In genomic region chr19:31910423-31910822, GRCm38 (mm10) we compare ENCODE assay signal across 19 mouse cellular contexts. TPM values are rescaled to one million over a fixed set of nuclear protein-coding genes. Genes with fewer than 3 reads are reported as not detected.
DNase-seq lines count a peak whose midpoint lies in the region; ATAC-seq and TF ChIP-seq lines count a peak whose summit lies in the region.
"Had no signal": no experiment of that assay in that cellular context is flagged by ENCODE, and none has a peak within 500 bp of the region (broad histone marks: within the 10 kb centered on the region; RNA-seq: fewer than 3 reads in every experiment).

No protein-coding gene starts in this region.

- H3K9me3 ChIP-seq in lung, postnatal 0 days (ENCODE audit: low read length), result no peaks in the 10 kb centered on the region
- H3K9me3 ChIP-seq: forebrain, embryonic 15.5 days; hindbrain, embryonic 13.5 days; neural tube, embryonic 15.5 days had no signal

- no peak overlapping the region for H3K27ac ChIP-seq in lung, postnatal 0 days (ENCODE audit: low read length)
- H3K27ac ChIP-seq: forebrain, embryonic 15.5 days; hindbrain, embryonic 13.5 days; neural tube, embryonic 15.5 days had no signal

- no peak overlapping the region for H3K4me2 ChIP-seq in lung, postnatal 0 days (replicated peaks; ENCODE audit: low read depth, low read length)
- H3K4me2 ChIP-seq: forebrain, embryonic 15.5 days; hindbrain, embryonic 13.5 days; neural tube, embryonic 15.5 days had no signal

- intact Hi-C loops in heart, postnatal 14 days (cut with DNase I), result no loop called here

- H3K36me3 ChIP-seq in lung, postnatal 0 days (ENCODE audit: insufficient read depth, low read length), result no peaks in the 10 kb centered on the region
- H3K36me3 ChIP-seq: forebrain, embryonic 15.5 days; hindbrain, embryonic 13.5 days; neural tube, embryonic 15.5 days had no signal

- no peaks in the 10 kb centered on the region for H3K27me3 ChIP-seq in lung, postnatal 0 days (replicated peaks; ENCODE audit: insufficient read depth, low read length)
- H3K27me3 ChIP-seq: forebrain, embryonic 15.5 days; hindbrain, embryonic 13.5 days; neural tube, embryonic 15.5 days had no signal

- H3K4me1 ChIP-seq in lung, postnatal 0 days (ENCODE audit: insufficient read depth, low read depth, low read length), result no peaks in the 10 kb centered on the region
- H3K4me1 ChIP-seq: forebrain, embryonic 15.5 days; hindbrain, embryonic 13.5 days; neural tube, embryonic 15.5 days had no signal

- no peak overlapping the region for H3K9ac ChIP-seq in lung, postnatal 0 days (replicated peaks; ENCODE audit: low read depth)
- H3K9ac ChIP-seq: forebrain, embryonic 15.5 days; hindbrain, embryonic 13.5 days; neural tube, embryonic 15.5 days had no signal

- no peak for ATAC-seq in lung, postnatal 0 days
- ATAC-seq in granulocyte monocyte progenitor cell, adult 5-6 weeks (replicated peaks; ENCODE audit: poor library complexity, severe bottlenecking), result peak; percentile 76
- peak; percentile 43; the same call in 1 of the 2 replicates for ATAC-seq in monocyte, adult 5-6 weeks (replicated peaks; ENCODE audit: insufficient number of reproducible peaks, low FRiP score, low TSS enrichment, poor library complexity, severe bottlenecking)
- ATAC-seq: forebrain, embryonic 15.5 days; intestine, postnatal 0 days had no signal

- TF ChIP-seq EP300 in lung, postnatal 0 days (IDR thresholded peaks at IDR 0.05), result no peak

- TF ChIP-seq CTCF in lung, postnatal 0 days (IDR thresholded peaks at IDR 0.05), result no peak

- WGBS in lung, postnatal 0 days, result 39% methylated on average over 6 of the region's 6 CpGs

- DNase-seq in lung, postnatal 0 days (ENCODE audit: low spot score), result peak; percentile 5
- DNase-seq in lung, postnatal 10 days, result no peak
- DNase-seq in thymus, postnatal 4 days, result peak; percentile 10
- no peak for DNase-seq in heart, postnatal 14 days
- no peak for DNase-seq in urinary bladder, postnatal 14 days (ENCODE audit: low spot score)
- DNase-seq in kidney, adult 18-20 months, result no peak
- DNase-seq: cerebellum, adult 18-20 months; heart, adult 11 months; kidney, postnatal 4 days; lung, postnatal 14 days had no signal

- no peak overlapping the region for H3K4me3 ChIP-seq in lung, postnatal 0 days (ENCODE audit: low read depth, low read length)
- H3K4me3 ChIP-seq: forebrain, embryonic 15.5 days; hindbrain, embryonic 13.5 days; neural tube, embryonic 15.5 days had no signal

RNA-seq across cellular contexts. Expression of gene A1cf, which starts 41.9 kb away (rescaled TPM):
- polyA plus RNA-seq in lung, postnatal 0 days (2015; fragmentation: Nextera tagmentation; extraction: Ambion mirVana), result not detected in 2 replicates
- total RNA-seq in granulocyte monocyte progenitor cell, adult 5-6 weeks (2014; fragmentation: Nextera tagmentation), result not detected in 2 replicates
- not detected in 2 replicates for total RNA-seq in granulocyte monocyte progenitor cell, adult 5-6 weeks (2017)
- not detected in 3 replicates for total RNA-seq in monocyte, adult 5-6 weeks (2017)
- not detected for total RNA-seq in heart, postnatal 14 days (2021)
- total RNA-seq: layer of hippocampus, postnatal 25 days; left cerebral cortex, postnatal 25 days had no signal
- polyA plus RNA-seq: forebrain, embryonic 15.5 days; heart, embryonic 16.5 days; hindbrain, embryonic 13.5 days; neural tube, embryonic 15.5 days had no signal

Comparison
In these comparisons a context has a peak if more than half of its experiments do, and no peak if none do; other contexts are left out.
1. DNase-seq: peak in lung, postnatal 0 days (single experiment) and thymus, postnatal 4 days (single experiment); none in lung, postnatal 10 days (single experiment), heart, postnatal 14 days (0 of 2), urinary bladder, postnatal 14 days (single experiment) and kidney, adult 18-20 months (single experiment).